10 mouse cellular contexts compared by ENCODE assay signal in the genomic region with DNA sequence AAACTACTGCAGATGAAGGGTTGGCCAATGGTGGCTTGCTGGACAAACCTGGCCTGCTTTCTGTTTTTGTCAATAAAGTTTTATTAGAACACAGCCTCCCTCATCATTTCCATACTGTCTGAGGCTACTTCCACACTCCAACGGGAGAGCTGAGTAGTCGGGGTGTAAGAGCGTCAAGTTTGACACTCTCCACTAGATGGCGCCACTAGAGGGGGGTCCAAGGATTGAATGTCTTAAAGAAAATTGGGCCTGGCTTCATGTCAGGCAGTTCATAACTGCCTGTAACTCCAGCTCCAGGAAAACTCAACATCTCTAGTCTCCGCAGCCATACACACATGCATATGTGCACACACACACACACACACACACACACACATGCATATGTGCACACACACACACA. TPM values are rescaled to one million over a fixed set of nuclear protein-coding genes. Genes with fewer than 3 reads are reported as not detected.
DNase-seq lines count a peak whose midpoint lies in the region; ATAC-seq and TF ChIP-seq lines count a peak whose summit lies in the region.
"Had no signal": no experiment of that assay in that cellular context is flagged by ENCODE, and none has a peak within 500 bp of the region (broad histone marks: within the 10 kb centered on the region; RNA-seq: fewer than 3 reads in every experiment).

No protein-coding gene starts in this region.

- no peak for ATAC-seq in activated CD4-positive, CD25-positive, alpha-beta regulatory T cell, adult 4 months

- no peak overlapping the region for H3K27ac ChIP-seq in layer of hippocampus, adult 2 months
- H3K27ac ChIP-seq: neural tube, embryonic 13.5 days had no signal

- TF ChIP-seq CTCF in layer of hippocampus, adult 2 months (conservative IDR thresholded peaks at IDR 0.05) = peak; percentile 79

- H3K4me3 ChIP-seq in layer of hippocampus, adult 2 months = no peak overlapping the region
- H3K4me3 ChIP-seq: neural tube, embryonic 13.5 days had no signal

- peak in 1 of 2 experiments; percentile 55 for DNase-seq in layer of hippocampus, adult 2 months (ENCODE audit: low spot score in 2 of 2)
- no peak for DNase-seq in layer of hippocampus, adult 9-10 months (ENCODE audit: low spot score)
- peak; percentile 92 for DNase-seq in ES-CJ7 (ENCODE audit: low read depth, low spot score)
- peak; percentile 75 to 81 for DNase-seq in adrenal gland, postnatal 36 days
- peak; percentile 63 for DNase-seq in gastrocnemius, postnatal 14 days
- DNase-seq in lung, adult 18-20 months = peak; percentile 57 to 62
- DNase-seq in spleen, postnatal 36 days (ENCODE audit: low spot score in 2 of 2) = peak; percentile 76 to 81

- intact Hi-C loops in gastrocnemius, postnatal 14 days (cut with DNase I; ENCODE audit: low total_unique reads) = loop anchor here (5.0 kb wide), 1 partner anchor 157 kb away; no protein-coding TSS in a partner anchor

RNA-seq across cellular contexts. Expression of a gene that starts 29.5 kb away (rescaled TPM):
- total RNA-seq in layer of hippocampus, adult 2 months (2021) = 10 to 100 TPM; 39.9 to 40.7 TPM
- total RNA-seq in adrenal gland, postnatal 36 days (2021) = 10 to 100 TPM; 46.5 to 49.3 TPM
- total RNA-seq in gastrocnemius, postnatal 14 days (2021) = 10 to 100 TPM; 24.3 to 26.6 TPM
- polyA plus RNA-seq in activated CD4-positive, CD25-positive, alpha-beta regulatory T cell, adult 4 months (2017; shearing (Covaris generic)) = 10 to 100 TPM; 35.9 TPM

RNA-seq across cellular contexts. Expression of a gene that starts 48.3 kb away (rescaled TPM):
- not detected for total RNA-seq in layer of hippocampus, adult 2 months (2021)
- not detected for total RNA-seq in adrenal gland, postnatal 36 days (2021)
- not detected for total RNA-seq in gastrocnemius, postnatal 14 days (2021)
- not detected for polyA plus RNA-seq in activated CD4-positive, CD25-positive, alpha-beta regulatory T cell, adult 4 months (2017; shearing (Covaris generic))
- total RNA-seq: gastrocnemius, postnatal 4 days had no signal
- polyA plus RNA-seq: neural tube, embryonic 13.5 days had no signal
